Mouse (Mus musculus) embryo, embryonic 9.5 days (tissue): ENCODE results near the gene 2700049A03Rik.

Source experiments
- DNase-seq: peaks from one replicate; pipeline ENCODE4 v3.0.0-alpha.2; 2017; ENCODE audit errors: extremely low spot score

2700049A03Rik gene

GRCm38 (mm10) chr12:71183736-71184135, 47.1 kb downstream of the 2700049A03Rik start:
- DNase-seq = no peak

GRCm38 (mm10) chr12:71184396-71184795, 47.7 kb downstream of the 2700049A03Rik start:
- DNase-seq = no peak

GRCm38 (mm10) chr12:71192705-71193104, 56.1 kb downstream of the 2700049A03Rik start:
- DNase-seq = no peak

- DNase-seq = peak; percentile 15
Measured at GRCm38 (mm10) chr12:71197671-71198070, 61.0 kb downstream of the 2700049A03Rik start.

- no peak for DNase-seq
Measured at GRCm38 (mm10) chr12:71201753-71202152, 65.1 kb downstream of the 2700049A03Rik start.

- DNase-seq = no peak
Measured at GRCm38 (mm10) chr12:71204303-71204702, 67.7 kb downstream of the 2700049A03Rik start.

- DNase-seq = no peak
Measured at GRCm38 (mm10) chr12:71217191-71217590, 80.5 kb downstream of the 2700049A03Rik start.

GRCm38 (mm10) chr12:71217866-71218522, 81.3 kb downstream of the 2700049A03Rik start:
- no peak for DNase-seq

GRCm38 (mm10) chr12:71222761-71223160, 86.1 kb downstream of the 2700049A03Rik start:
- no peak for DNase-seq

GRCm38 (mm10) chr12:71227769-71228168, 91.1 kb downstream of the 2700049A03Rik start:
- DNase-seq = peak; percentile 56

GRCm38 (mm10) chr12:71228925-71229649, 92.4 kb downstream of the 2700049A03Rik start:
- DNase-seq = no peak

- DNase-seq = no peak
Measured at GRCm38 (mm10) chr12:71231561-71231960, 94.9 kb downstream of the 2700049A03Rik start.

- DNase-seq = no peak
Measured at GRCm38 (mm10) chr12:71233426-71233825, 96.8 kb downstream of the 2700049A03Rik start.

- DNase-seq = no peak
Measured at GRCm38 (mm10) chr12:71237074-71237473, 100.4 kb downstream of the 2700049A03Rik start.

GRCm38 (mm10) chr12:71242791-71243190, 106.1 kb downstream of the 2700049A03Rik start:
- DNase-seq = no peak

- DNase-seq = no peak
Measured at GRCm38 (mm10) chr12:71244766-71245390, 108.2 kb downstream of the 2700049A03Rik start.

- DNase-seq = no peak
Measured at GRCm38 (mm10) chr12:71247191-71247590, 110.5 kb downstream of the 2700049A03Rik start.

GRCm38 (mm10) chr12:71249348-71249747, 112.7 kb downstream of the 2700049A03Rik start:
- DNase-seq = no peak

GRCm38 (mm10) chr12:71252509-71253167, 116.0 kb downstream of the 2700049A03Rik start:
- DNase-seq = no peak

- DNase-seq = no peak
Measured at GRCm38 (mm10) chr12:71254779-71255178, 118.1 kb downstream of the 2700049A03Rik start.

- DNase-seq = peak; percentile 62
Measured at GRCm38 (mm10) chr12:71258196-71258920, 121.7 kb downstream of the 2700049A03Rik start.
